Mouse (Mus musculus) ES-Bruce4 (cell line): ENCODE results near the gene Morn1. TPM values are rescaled to one million over a fixed set of nuclear protein-coding genes. Genes with fewer than 3 reads are reported as not detected.
A peak's percentile ranks its signal among the peaks of the same experiment; 100 is the strongest.

Source experiments
- H3K27ac ChIP-seq: 2 replicates; pipeline ENCODE4 v1.5.1; 2012; ENCODE audit warnings: low read length, inconsistent platforms; ENCODE audit not compliant: insufficient read depth
- H3K27me3 ChIP-seq: 2 replicates; pipeline ENCODE4 v1.6.1; 2012; ENCODE audit warnings: mild to moderate bottlenecking, low read length, inconsistent platforms; ENCODE audit not compliant: control insufficient read depth, poor library complexity, insufficient read depth, severe bottlenecking
- H3K36me3 ChIP-seq: 2 replicates; pipeline ENCODE4 v1.6.1; 2012; ENCODE audit warnings: inconsistent platforms, mild to moderate bottlenecking, low read length, moderate library complexity; ENCODE audit not compliant: control insufficient read depth, poor library complexity, insufficient read depth, severe bottlenecking
- H3K4me1 ChIP-seq: one replicate; pipeline ENCODE4 v1.8.1; 2011; ENCODE audit warnings: low read length; ENCODE audit not compliant: control insufficient read depth, insufficient read depth
- H3K4me3 ChIP-seq: 2 replicates; pipeline ENCODE4 v1.5.1; 2011; ENCODE audit warnings: low read depth, mild to moderate bottlenecking, low read length
- H3K9ac ChIP-seq: 2 replicates; pipeline ENCODE4 v1.6.1; 2012; ENCODE audit warnings: low read depth, mild to moderate bottlenecking, inconsistent platforms; ENCODE audit not compliant: poor library complexity, severe bottlenecking
- H3K9me3 ChIP-seq: replicated peaks from 2 replicates; pipeline ENCODE4 v1.6.1; 2012; ENCODE audit warnings: mild to moderate bottlenecking, low read length, inconsistent platforms; ENCODE audit not compliant: control insufficient read depth, poor library complexity, insufficient read depth, severe bottlenecking
- CTCF ChIP-seq: IDR thresholded peaks from one replicate; pipeline ENCODE4 v1.8.1; 2011; ENCODE audit warnings: low read depth, low read length
- EP300 ChIP-seq: IDR thresholded peaks from 2 replicates; pipeline ENCODE4 v1.6.1; 2011; ENCODE audit warnings: low read depth, low read length; ENCODE audit not compliant: insufficient read depth
- POLR2A ChIP-seq: IDR thresholded peaks from one replicate; pipeline ENCODE4 v1.8.1; 2011; ENCODE audit warnings: low read length; ENCODE audit not compliant: insufficient read depth
- polyA plus RNA-seq: library from polyadenylated mRNA; stranded (reverse); fragments of >200 nt; gene quantifications from 2 replicates; pipeline ENCODE4 v1.2.4, GENCODE M21; 2011; ENCODE audit warnings: low read depth; ENCODE audit not compliant: missing spikeins, insufficient read depth, insufficient read length

Morn1 gene
- polyA plus RNA-seq, 1 experiment, result 11.6 TPM

GRCm38 (mm10) chr4:155065970-155066833 lies 20.2 kb upstream of the Morn1 start:
- TF ChIP-seq CTCF, result peak; percentile 27
- TF ChIP-seq POLR2A, result no peak
- no peak for TF ChIP-seq EP300
- no peak overlapping the region for H3K27ac ChIP-seq
- peaks cover 2% of the 10 kb centered on the region for H3K4me1 ChIP-seq
- peak overlapping the region; percentile 60 for H3K4me3 ChIP-seq
- H3K9ac ChIP-seq, result no peak overlapping the region
- H3K9me3 ChIP-seq, result no peaks in the 10 kb centered on the region
- no peaks in the 10 kb centered on the region for H3K27me3 ChIP-seq
- H3K36me3 ChIP-seq, result peaks cover 13% of the 10 kb centered on the region

GRCm38 (mm10) chr4:155066834-155067522 lies 19.4 kb upstream of the Morn1 start, which contains the start of gene Pex10:
Gene Pex10, plus strand, starts transcription at chr4:155067016.
- Histone ChIP-seq H3K4me3 (peak within 1 kb of the TSS; percentile 72), H3K27ac (no peak within 1 kb of the TSS), H3K9me3 (no peaks in the 10 kb centered on the region), H3K27me3 (no peaks in the 10 kb centered on the region), H3K9ac (peak within 1 kb of the TSS; percentile 67), H3K4me1 (peaks cover 2% of the 10 kb centered on the region), H3K36me3 (peaks cover 21% of the 10 kb centered on the region)
- TF ChIP-seq CTCF, result no peak
- no peak for TF ChIP-seq POLR2A
- no peak for TF ChIP-seq EP300

- Histone ChIP-seq H3K27ac (no peak overlapping the region), H3K36me3 (peaks cover 31% of the 10 kb centered on the region), H3K4me1 (no peaks in the 10 kb centered on the region), H3K9ac (no peak overlapping the region), H3K9me3 (no peaks in the 10 kb centered on the region), H3K27me3 (no peaks in the 10 kb centered on the region), H3K4me3 (no peak overlapping the region)
- no peak for TF ChIP-seq EP300
- no peak for TF ChIP-seq CTCF
- TF ChIP-seq POLR2A, result no peak
Measured at GRCm38 (mm10) chr4:155068357-155068972, 17.9 kb upstream of the Morn1 start.

- Histone ChIP-seq H3K4me3 (no peak overlapping the region), H3K36me3 (peaks cover 35% of the 10 kb centered on the region), H3K9ac (no peak overlapping the region), H3K9me3 (no peaks in the 10 kb centered on the region), H3K27me3 (no peaks in the 10 kb centered on the region), H3K4me1 (no peaks in the 10 kb centered on the region), H3K27ac (no peak overlapping the region)
- TF ChIP-seq EP300 (no peak), POLR2A (no peak), CTCF (peak; percentile 74)
Measured at GRCm38 (mm10) chr4:155069191-155069590, 17.2 kb upstream of the Morn1 start.

- TF ChIP-seq CTCF (no peak), POLR2A (no peak), EP300 (no peak)
- Histone ChIP-seq H3K9ac (no peak overlapping the region), H3K36me3 (peaks cover 44% of the 10 kb centered on the region), H3K4me3 (no peak overlapping the region), H3K4me1 (no peaks in the 10 kb centered on the region), H3K9me3 (no peaks in the 10 kb centered on the region), H3K27ac (no peak overlapping the region), H3K27me3 (no peaks in the 10 kb centered on the region)
Measured at GRCm38 (mm10) chr4:155070199-155070598, 16.2 kb upstream of the Morn1 start.

- Histone ChIP-seq H3K4me3 (no peak overlapping the region), H3K9me3 (no peaks in the 10 kb centered on the region), H3K27me3 (no peaks in the 10 kb centered on the region), H3K4me1 (no peaks in the 10 kb centered on the region), H3K27ac (no peak overlapping the region), H3K9ac (no peak overlapping the region), H3K36me3 (peaks cover 50% of the 10 kb centered on the region)
- TF ChIP-seq POLR2A (no peak), CTCF (no peak), EP300 (no peak)
Measured at GRCm38 (mm10) chr4:155070921-155071320, 15.5 kb upstream of the Morn1 start.
